ENCODE assay signal across 1 mouse cellular context in genomic region chr14:103469464-103470015, GRCm38 (mm10).
TF ChIP-seq lines count a peak whose summit lies in the region.

No protein-coding gene starts in this region.

TF ChIP-seq in CH12.LX, 34 proteins besides CTCF, POLR2A, EP300 and RAD21 (continued from another document):
- TF ChIP-seq MAX (IDR thresholded peaks at IDR 0.05; ENCODE audit: low read length) (peak; percentile 75), NELFE (IDR thresholded peaks at IDR 0.05; ENCODE audit: low read depth, low read length) (0 out of 2 replicates have a peak, but pooled peaks have one; percentile 46), BHLHE40 (IDR thresholded peaks at IDR 0.05; ENCODE audit: low read depth, low read length) (peak; percentile 64; the same call in 1 of the 2 replicates), MYC (IDR thresholded peaks at IDR 0.05; ENCODE audit: low read depth, low read length) (peak; percentile 76; the same call in 1 of the 2 replicates)
